Mouse (Mus musculus) lung, adult 18-20 months (tissue): Measurements from ENCODE around the gene Fdxr.

Experiments
- DNase-seq, 2 experiments: peaks; one replicate each; pipeline ENCODE4 v3.0.0; 2022; ENCODE audit warnings: mixed read lengths in 2 of 2

Fdxr gene

DNA sequence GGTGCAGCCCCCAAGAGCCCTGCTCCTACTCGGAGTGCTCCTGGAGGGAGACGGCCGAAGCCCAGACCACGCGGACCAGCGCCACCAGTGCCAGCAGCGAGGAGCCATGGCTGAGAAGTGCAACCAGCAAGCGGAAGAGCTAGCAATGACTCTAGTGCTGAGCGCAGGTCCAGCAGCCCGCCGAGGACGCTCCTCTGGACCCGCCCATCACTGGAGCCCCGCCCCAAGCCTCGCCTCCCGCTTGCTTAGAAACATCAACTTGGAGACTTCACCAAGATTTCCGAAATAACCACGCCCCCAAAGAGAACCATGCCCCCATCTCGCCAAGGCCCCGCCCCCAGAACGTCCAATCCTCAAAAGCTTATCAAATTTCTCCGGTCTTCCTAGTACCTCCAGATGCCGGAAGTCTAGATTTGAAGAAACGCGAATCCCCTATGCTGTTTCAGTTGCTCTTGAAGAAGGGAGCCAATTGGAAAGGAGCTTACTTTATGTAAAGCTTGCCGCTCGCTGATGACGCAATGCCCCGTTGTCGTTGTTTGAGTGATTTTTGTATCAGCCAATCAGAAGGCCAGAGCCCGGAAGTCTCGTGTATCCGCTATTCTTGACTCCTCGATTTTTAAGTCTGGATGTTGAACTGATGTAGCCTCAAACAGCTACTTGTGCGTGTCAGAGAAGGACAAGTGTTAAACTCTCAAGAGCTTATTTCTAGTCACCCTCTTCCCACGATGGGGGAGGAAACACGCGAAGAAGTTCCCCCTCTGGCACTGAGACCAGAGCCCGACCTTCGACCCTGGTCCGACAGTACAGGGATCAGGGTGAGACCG, at the start of gene Fdxr:
TSS of gene Fdxr (minus strand) at position 271 of the 824 bp plus-strand sequence.
- DNase-seq: peak; percentile 100

DNA sequence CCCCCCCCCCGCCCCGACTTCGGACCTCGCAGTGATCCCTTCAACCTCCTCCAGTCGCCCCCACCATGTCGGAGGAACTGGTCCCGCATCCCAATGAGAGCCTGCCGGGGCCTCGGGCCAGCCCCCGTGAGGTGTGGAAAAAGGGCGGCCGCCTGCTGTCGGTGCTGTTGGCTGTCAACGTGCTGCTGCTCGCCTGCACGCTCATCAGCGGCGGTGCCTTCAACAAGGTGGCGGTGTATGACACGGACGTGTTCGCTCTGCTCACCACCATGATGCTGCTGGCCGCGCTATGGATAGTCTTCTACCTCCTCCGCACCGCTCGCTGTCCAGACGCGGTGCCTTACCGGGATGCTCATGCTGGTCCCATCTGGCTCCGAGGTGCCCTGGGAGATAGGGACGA, 46.5 kb upstream of the Fdxr start:
- DNase-seq: no peak

DNA sequence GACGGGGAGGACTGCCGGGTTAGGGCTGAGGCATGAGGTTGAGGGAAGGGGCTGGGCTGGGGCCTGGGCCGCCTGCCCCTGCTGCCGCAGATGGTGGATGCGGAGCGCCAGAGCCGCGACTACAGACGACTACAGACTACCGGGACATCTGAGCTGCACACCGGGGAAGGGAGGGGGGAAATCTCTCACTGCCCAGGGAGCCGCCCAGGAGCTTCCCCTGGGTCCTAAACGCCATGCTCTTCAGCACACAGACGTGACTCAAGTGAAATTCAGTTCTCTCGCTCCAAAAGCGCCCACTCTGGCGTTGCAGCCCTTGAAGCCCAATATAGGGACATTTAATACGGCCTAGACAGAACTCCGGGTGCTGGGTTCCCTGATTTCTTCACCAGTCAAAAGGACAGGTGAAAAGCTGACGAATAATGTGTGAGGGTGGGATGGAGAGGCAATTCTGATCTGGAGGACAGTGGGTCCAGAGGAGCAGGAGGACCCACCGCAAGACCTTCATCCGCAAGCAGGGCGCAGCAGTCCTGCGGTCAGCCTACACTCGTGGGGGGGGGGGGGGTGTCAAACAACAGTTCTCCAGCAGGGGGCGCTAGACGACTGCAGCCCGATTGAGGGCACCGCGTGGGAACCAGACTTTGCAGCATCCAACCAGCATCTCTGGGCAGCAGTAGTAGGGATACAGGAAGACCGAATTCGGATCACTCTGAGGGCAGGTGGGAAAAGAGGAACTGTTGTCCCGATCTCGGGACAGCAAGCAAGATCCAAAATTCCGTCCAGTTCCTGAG, 45.2 kb upstream of the Fdxr start, which contains the start of gene Ush1g:
TSS of gene Ush1g (minus strand) at position 136 of the 788 bp plus-strand sequence.
- peak; percentile 21 to 28 for DNase-seq

DNA sequence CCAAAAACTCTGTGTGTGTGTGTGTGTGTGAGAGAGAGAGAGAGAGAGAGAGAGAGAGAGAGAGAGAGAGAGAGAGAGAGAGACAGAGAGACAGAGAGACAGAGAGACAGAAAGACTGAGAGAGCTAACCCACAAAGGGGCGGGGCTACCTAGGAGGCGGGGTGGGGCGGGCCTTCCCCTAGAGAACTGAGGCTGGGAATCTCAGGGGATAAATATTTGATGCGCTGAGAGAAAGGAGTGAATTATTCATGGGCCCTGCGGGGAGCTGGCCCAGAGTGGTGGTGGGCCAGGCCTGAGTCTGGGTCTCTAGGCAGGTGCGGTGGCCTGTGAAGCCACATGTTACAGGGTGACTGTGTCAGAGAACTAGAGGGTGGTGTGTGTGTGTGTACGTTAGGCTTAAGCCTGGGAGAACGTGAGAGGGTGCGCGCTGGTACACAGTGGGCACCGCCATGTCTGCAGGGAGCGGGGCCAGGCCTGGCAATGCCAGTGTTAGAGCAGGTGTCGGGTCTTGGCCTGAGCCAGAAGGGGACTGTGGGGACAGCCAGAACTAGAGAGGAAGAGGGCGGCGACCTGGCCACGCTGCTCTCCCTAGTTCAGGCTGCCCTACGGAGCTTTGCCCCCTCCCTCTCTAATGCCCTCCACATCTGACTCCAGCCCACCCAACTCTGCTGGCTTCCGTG, 43.0 kb upstream of the Fdxr start:
- no peak for DNase-seq

DNA sequence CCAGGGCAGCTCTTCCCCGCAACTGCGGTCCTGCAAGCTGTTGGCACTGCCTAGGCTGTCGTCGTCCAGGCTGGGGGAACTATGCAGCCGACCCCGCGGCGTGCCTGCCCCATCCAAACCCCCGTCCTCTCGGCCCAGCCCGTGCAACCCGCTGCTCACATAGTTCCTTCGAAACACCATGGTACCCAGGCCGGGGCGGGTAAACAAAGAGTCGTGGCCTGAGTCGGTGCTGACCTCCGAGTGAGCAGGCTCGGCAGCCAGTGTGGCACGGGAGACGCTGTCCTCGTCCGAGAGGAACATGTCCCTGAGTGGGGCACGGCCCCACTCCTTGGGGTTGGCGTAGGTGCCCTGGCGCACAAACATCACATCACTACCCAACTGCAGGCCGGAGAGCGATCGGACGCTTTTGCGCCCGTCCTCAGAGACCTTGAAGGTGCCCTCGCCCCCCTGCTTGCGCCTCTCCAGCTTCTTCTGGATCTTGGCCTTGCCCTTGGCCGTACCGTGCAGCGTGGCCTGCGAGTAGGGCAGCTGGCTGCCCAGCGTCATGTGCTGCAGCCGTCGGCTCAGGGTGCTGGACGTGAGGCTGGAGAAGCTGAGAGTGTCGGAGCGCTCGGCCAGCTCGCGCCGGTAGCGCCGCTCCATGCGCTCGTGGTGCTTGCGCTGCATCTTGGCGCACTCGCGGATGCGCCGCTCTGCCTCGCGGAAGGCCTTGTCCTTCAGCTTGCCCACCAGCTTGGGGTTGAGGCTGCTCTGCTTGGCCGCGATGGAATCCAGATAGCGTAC, 41.6 kb upstream of the Fdxr start:
- no peak for DNase-seq

DNA sequence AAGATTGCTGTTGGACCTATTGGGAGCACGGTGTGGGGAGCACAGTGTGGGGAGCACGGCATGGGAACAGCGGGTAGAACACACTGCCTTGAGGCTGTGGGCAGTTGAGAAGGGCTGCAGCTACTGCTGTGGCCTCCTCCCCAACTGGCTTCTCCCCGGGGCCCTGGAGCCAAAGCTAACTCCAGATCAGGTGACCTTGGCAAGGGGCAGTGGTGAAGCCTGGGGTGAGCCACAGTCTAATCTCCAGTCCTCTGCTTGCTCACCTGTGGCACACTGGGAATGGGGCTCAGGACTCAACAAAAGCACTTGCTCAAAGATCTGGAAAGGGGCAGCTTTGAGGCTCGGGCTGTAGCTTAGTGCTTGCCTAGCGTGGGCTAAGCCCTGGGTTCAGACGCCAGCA, 40.4 kb upstream of the Fdxr start:
- no peak for DNase-seq

DNA sequence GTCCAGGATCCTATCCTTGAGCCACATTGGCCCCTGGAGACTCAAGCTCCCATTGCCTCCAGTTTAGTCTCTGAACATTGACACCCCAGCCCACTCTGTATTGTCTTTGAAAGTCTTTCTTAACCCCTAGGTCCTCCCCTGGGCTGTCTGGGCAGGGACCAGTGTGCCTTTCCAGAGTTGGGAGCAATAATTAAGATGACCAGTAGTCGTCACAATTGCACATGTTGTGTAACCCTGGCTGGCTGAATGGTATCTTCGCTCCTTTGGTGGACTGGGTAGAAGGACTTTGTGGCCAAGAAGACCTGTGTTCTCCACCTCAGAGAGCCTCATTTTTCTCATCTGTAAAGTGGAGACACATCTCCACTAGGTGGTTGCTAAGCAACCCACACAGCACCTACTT, 37.4 kb upstream of the Fdxr start:
- no peak for DNase-seq

DNA sequence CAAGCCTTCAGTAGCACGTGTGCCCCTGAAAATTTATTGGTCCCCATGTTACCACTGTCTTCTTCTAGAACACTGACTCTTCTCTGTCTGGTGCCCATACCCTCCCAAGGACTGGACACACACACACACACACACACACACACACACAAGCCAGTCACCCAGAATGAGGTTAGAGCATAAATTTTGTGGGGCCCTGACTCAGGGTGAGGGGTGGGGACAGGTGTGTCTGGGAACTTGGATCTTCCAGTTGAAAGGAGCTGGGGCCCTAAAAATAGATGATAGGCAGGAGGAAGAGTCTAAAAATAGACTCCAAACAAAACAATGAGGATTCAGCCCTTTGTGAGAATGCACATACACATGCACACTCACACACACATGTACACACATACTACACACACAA, 31.9 kb upstream of the Fdxr start:
- no peak for DNase-seq

DNA sequence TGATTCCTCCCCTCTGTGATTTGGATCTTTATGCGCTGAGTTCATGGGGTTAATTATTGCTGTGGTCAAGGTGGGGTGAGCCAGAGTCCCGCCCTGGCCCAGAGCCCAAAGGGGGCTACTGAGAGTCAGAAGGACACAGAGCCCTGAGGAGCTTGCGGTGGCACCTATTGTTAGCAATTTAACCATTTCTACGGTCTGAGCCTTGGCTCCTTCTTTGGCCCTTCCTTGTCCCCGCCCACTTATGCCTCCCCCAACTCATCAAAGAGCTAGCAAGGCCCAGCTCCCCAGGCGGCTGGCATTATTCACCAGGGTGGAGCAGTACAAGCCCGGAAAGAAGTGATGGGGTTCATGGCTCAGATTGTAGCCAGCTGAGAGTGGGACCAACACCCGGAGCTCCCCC, 30.0 kb upstream of the Fdxr start, which contains the start of gene Otop2:
TSS of gene Otop2 (plus strand) at position 301 of the 400 bp plus-strand sequence.
- DNase-seq: no peak

DNA sequence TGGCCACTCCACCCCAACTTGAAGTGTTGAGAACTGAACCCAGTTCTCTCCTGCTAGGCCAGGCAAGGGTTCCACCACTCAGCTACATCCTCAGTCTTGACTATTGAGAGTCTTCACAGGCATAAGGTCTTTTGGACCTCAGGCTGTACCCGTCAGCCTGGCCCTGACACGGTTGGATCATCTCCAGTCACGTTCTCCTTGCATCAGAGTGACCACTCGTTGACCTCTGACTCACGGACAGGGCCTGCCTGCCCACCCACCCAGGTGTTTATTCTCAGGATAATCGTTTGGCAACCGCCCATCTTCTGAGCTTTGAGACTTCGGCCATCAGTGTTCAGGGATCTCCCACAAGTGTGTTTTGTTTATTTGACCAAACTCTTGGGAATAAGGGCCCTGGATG, 26.3 kb upstream of the Fdxr start:
- DNase-seq: no peak

DNA sequence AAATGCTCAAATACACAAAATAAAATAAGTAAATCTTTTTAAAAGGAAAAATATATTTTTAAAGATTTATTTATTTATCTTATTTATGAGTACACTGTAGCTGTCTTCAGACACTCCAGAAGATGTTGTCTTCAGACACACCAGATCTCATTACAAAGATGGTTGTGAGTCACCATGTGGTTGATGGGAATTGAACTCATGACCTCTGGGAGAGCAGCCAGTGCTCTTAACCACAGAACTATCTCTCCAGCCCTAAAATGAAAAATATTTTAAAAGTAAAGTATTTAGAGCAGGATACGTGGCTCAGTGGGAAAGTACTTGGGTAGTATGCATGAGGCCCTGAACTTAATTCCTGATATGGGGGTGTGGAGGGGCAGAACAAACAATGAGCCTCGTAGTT, 24.5 kb upstream of the Fdxr start:
- no peak for DNase-seq

DNA sequence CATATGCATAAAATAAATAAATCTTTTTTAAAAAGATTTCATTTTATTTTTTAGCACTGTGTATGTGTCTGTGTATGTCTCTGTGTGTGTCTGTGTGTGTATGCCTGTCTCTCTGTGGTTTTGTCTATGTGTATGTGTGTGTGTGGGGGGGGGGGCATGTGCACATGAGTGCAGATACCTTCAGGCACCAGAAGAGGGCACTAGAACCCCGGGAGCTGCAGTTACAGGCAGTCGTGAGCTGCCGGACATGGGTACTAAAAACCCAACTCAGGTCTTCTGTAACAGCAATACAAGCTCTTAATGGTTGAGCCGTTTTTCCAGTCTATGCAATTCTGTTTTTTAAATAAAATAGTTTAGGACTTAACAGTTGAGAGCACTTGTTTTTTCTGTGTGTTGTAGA, 23.9 kb upstream of the Fdxr start:
- no peak for DNase-seq

DNA sequence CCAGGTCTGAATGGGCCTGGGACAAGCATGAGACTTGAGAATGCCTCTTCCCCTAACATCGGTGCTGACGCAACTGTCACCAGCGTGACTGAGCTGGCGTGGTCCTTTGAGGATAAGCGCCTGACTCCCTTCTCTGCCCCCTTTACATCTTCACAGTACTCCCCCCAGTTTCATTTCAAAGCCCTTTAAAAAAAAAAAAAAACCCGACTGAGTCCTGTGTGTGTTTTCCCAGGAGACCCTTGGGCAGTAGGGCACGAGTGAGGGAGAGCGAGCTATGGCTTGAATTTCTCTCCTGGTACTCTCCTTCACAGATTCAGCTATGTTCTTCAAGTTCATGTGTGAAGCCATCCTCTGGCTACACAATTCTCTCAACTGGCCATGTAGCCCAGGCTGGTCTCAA, 21.3 kb upstream of the Fdxr start:
- DNase-seq: no peak

DNA sequence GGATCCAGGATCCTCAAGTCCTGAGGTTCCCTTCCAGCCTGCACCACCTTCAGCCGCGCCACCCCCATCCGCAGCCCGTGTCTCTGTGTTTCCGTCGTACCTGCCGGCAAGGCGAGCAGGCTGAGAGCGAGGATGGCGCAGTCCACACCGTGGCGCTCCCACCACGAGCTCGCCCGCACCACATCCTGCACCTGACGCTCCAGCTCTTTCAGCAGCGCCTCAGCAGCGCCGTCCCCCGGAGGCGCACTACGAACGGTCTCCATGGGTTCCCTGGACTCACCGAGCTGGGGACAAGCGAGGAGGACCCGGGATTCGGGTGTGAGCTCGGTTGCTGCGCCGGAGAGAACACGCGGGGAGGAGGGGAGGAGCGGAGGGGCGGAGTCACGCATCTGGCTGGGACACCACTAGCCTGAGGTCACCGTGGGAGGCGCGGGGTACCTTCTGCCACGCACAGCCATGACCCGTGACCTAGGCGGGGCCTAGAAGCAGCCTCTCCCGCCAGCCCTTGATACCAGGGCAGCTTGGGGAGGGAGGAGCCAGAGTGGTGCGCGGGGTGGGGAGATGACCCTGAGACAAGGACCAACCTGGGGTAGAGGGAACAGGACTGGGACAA, 20.5 kb upstream of the Fdxr start, which contains the start of gene Fads6:
TSS of gene Fads6 (minus strand) at position 450 of the 613 bp plus-strand sequence.
- peak; percentile 65 to 77 for DNase-seq

DNA sequence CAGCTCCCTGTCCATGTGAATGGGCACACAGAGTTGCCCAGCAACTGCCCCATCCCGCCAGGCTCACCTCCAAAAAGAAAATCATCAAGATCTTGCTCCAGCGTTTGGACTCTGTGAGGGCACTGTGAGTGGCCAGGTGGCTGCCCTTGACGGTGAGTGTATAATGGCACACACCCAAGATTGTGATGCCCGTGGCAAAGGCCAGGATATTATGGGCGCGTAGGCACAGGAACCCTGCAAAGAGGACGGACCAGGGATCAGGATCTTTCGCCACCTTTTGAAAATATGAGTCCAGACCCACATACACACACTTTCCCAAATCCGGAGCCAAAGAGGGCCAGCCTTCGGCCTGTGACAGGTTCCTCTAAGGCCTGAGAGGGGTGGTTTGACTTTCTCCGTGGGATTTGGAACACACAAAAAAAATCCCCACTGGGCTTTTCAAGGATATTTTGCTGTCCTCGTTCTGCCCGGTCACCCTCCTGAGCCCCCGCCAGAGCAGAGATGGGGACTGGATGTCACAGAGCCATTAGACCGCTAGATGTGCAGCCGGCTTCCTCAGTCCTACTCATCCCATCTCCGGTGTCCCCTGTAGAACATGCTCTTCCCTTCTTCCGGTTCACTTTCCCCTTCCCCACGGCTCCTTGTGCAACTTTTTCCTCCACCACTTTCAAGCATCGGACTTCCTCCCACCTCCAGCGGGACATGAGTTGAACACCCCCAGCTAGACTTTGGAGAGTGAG, 19.8 kb upstream of the Fdxr start:
- DNase-seq: peak; percentile 40 to 62

DNA sequence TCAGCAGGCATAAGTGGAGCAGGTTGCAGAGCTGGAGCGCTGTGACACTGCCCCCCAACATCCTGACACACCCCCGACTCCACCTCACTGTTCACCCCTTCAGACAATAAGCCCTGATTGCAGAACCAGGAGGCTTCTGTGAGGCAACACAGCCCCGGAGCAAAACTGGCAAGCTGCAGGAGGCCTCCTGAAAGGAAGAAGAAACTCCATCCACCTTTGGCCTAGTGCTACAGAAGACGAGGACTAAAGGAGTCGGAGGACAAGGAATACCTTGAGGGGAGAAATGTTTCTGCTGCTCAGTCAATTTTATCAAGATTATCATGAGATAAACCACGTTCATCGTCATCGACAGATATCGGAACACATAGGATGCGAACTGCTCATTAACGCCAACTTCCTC, 19.1 kb upstream of the Fdxr start:
- no peak for DNase-seq

DNA sequence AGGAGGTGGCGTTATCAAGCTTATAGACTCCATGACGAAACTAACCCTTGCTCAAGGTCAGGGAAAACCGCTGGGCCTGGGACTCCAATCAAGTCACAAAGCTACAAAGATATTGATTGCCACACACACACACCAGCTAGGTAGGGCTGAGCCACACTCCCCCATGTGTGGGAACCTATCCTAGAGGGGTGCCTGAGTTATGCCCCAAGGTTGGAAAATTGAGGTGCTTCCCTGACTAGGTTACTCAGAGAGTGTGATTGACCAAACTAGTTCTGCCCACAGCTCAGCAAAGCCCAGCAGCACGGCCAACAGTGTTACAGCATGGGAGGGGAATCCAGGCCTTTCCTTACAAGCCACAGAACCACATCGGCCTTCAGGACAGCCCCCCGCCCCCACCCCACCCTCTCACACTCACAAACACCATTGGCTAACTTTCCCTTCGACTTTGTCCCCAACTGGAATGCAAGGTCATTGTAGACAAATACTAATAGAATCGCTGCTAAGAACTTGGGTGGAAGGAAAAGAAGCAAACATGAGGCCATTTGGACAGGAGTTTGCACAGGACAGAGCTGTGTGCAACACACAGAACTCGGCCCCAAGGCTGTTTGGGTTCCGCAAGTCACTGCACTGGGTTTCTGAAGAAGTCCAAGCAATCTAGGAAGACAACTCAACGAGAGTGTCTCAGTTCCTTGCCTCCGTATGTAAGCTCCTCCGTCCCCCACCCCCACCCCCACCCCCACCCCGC, 16.0 kb upstream of the Fdxr start:
- DNase-seq: no peak

DNA sequence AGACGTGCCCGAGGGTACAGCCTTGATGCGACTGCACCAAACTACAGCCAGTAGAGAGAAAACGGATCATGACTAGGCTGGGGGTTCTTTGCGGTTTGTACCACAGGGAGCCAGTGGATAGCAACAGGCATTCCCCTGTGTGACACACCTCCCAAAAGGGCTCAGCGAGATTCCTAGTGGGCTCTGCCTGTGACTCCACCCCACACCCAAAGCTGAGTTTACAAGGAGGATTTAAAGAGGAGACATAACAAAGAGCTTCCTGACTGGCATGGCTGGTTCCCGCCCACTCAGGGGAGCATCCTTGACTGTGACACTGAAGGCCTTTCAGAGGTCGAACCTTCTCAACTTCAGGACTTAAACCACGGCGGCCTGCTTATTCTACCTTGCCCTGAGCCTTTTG, 14.7 kb upstream of the Fdxr start:
- no peak for DNase-seq

DNA sequence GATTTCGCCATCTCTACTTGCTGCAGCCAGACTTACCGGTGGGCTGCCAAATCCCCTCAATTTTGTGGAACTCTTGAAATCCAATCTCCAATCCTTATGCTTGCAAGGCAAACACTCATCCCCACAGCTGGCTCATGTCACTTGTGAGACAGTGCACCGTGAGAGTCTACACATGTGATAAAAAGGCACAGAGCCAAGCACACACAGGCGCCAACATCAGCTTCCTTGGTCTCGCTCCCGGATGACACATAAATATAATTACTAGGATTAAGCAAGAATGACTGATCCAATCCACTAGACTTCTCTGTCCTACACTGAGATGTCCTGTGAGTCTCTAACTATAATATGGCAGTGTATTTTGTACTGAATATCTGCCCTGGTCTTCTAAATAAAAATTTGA, 14.1 kb upstream of the Fdxr start:
- peak; percentile 67 to 70 for DNase-seq

DNA sequence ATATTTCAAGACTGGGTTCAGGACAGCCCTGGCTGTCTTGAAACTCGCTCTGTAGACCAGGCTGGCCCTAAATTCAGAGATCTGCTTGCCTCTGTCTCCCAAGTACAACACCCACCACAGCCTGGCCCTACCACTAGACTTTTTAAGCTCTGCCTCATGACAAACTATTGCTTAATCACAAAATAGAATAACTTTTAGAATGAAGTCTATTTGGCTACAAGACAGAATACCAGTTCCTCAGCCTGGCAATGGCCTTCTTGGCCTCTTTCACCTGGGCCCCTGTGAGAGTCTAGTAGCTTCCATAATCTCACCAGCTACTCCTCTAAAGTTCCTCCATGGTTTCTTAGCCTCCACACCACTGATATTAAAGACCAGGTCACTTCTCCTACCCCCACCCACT, 13.5 kb upstream of the Fdxr start:
- no peak for DNase-seq

DNA sequence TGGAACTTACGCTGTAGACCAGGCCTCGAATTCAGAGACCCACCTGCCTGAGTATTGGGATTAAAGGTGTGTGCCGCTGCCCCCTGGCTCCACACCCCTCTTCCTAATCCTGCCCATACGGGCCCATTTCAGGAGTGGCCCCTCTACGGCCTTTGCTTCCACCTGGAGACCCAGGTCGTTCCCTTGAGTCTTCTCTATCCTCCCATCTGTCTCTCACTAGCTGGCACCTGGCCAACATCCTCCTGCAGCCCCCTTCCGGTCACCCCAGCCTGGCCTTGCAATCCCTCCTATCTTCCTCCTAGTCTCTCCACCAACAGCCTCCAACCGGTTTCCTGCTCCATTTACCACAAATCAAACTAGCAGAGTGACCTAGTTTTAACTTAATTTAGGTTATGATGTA, 13.0 kb upstream of the Fdxr start:
- no peak for DNase-seq
